Mouse (Mus musculus) T-cell, adult 2 months (primary cell): ENCODE results near the gene Grin2d.
A peak's percentile ranks its signal among the peaks of the same experiment; 100 is the strongest.

Experiments used
- DNase-seq: peaks from one replicate; pipeline ENCODE4 v3.0.0; 2022; ENCODE audit warnings: low spot score

Grin2d gene

DNA sequence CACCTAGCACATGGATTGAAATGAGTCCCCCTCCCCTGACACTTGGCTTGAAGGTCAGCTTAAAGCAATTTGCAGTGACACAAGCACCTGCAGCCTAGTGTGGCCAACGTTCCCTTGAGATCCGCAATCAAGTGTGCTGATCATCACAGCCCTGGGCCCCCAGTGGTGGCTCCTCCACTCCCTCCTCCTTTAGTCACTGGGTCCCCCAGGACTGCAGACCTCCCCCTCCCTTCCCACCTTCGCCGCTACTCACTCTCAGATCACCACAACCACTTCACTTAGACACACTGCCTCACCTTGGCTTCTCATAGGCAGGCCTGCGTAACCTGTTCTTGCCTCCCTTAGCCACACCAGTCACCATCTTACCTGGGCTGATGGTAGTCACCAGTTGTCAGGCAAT, 72.2 kb downstream of the Grin2d start:
- no peak for DNase-seq

DNA sequence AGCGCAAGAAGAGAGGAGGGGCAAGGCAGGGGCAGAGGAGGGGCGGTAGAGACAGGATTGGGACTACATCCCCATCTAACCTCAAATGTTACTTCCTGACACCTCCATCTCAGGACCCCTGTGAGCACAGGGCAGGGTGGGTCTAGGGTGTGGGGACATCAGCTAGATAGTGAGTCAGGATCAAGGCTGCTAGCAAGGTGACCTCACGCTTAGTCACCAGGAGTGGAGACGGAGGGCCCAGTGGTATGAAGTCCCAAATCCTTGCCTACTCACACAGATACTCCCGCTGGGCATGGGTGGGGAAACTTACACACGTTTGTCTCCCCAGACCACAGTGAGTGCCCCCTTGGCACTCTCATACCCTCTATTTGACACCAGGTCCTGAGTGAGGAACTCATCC, 75.6 kb downstream of the Grin2d start:
- DNase-seq = no peak

- DNase-seq = peak; percentile 88
These were observed 76.8 kb downstream of the Grin2d start for GRCm38 (mm10) chr7:45801348-45801747.

DNA sequence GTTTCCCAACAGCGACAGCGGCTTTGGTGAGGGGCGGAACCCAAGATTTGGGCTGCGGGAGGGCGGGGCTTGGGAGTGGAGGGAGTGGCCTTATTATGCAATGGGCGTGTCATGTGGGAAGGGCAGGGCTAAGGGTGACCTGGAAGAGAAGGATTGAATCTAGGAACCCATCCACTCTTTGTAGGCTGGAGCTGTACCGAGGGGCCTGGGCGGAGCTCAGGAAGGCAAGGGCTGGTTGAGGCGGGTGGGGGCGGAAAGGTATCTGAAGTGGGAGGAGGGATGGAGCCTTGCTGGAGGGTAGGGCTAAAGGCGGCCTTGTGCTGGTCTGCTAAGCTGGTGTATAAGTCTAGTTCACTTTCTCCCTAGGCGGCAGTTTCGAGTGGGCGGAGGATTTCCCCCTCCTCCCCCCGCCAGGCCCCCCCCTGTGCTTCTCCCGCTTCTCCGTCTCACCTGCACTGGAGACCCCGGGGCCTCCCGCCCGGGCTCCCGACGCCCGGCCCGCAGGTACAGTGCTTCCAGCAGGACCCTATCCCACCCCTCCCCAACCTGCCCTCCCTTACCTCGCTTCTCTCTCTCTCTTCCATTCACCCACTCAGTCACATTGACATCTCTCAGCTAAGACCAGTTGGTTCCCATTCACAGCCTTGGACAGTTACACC, 77.5 kb downstream of the Grin2d start:
- DNase-seq = peak; percentile 41

GRCm38 (mm10) chr7:45800001-45800400, 78.2 kb downstream of the Grin2d start:
- DNase-seq = no peak

GRCm38 (mm10) chr7:45798931-45799330, 79.2 kb downstream of the Grin2d start:
- DNase-seq = peak; percentile 64

DNA sequence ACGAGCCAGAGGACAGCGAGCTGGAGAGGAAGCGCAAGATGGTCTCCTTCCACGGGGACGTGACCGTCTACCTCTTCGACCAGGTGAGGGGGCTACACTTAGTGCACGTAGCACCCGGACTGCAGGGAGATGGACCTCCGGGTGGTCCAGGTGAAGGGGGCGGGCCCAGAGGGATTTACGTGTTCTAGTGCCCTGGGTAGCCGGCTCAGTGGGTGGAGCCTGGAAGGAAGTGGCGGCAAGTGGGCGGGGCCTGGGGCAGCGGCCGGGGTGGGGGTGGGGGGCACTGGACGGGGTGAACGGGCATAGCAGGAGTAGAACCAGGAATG, 79.7 kb downstream of the Grin2d start:
- DNase-seq = peak; percentile 40

GRCm38 (mm10) chr7:45797661-45798510, 80.3 kb downstream of the Grin2d start:
- no peak for DNase-seq

- DNase-seq = no peak
These were observed 81.2 kb downstream of the Grin2d start for GRCm38 (mm10) chr7:45796950-45797349.

- no peak for DNase-seq
These were observed 83.2 kb downstream of the Grin2d start for GRCm38 (mm10) chr7:45794971-45795370.

DNA sequence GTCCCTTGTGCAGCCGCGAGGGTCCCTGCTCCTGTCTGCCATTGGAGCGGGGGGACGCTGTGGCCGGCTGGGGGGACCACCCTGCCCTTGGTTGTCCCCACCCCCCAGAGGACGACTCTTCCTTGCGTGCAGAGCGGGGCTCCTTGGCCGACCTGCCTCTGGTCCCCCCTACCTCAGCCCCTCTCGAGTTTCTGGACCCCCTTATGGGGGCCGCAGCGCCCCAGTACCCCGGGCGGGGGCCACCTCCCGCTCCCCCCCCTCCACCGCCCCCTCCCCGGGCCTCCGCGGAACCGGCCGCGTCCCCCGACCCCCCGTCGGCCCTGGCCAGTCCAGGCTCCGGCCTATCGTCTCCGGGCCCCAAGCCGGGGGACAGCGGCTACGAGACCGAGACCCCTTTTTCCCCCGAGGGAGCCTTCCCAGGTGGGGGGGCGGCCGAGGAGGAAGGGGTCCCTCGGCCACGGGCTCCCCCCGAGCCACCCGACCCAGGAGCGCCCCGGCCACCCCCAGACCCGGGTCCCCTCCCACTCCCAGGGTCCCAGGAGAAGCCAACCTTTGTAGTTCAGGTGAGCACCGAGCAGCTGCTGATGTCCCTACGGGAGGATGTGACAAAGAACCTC, 84.1 kb downstream of the Grin2d start:
- DNase-seq = no peak

GRCm38 (mm10) chr7:45793240-45793639, 84.9 kb downstream of the Grin2d start:
- no peak for DNase-seq

DNA sequence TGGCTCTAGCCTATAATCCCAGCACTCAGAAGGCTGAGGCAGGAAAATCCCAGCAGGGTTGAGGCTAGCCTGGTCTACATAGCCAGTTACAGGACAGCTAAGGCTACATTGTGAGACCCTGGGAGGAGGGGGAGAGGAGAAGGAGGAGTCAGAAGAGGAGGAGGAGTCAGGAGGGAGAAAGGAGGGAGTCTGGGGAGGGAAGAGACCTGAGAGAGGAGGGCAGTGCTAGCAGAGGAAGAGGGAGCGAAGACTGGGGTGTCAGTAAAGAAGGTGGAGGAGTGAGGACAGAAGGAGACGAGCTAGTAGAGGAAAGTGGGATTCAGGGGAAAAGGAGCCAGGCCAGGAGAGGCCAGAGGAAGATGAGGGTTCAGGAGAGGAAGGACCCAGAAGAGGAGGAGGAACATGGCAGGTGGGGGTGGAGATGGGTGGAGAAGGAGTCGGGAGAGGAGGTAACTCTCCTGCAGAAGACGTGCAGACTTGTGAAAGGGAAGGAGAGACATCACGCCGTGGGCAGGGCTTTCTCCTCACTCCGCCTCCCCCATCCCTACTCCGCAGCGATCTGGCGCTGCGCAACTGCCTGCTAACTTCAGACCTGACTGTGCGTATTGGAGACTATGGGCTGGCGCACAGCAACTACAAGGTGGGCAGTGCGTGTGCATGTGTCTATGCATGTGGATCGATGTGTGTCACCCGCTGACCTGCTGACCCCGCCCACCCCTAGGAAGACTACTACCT, 86.3 kb downstream of the Grin2d start:
- no peak for DNase-seq

- no peak for DNase-seq
These were observed 87.5 kb downstream of the Grin2d start for GRCm38 (mm10) chr7:45790721-45791120.

GRCm38 (mm10) chr7:45787642-45788041, 90.5 kb downstream of the Grin2d start:
- DNase-seq = no peak

- no peak for DNase-seq
These were observed 91.3 kb downstream of the Grin2d start for GRCm38 (mm10) chr7:45786661-45787413.

- no peak for DNase-seq
These were observed 92.0 kb downstream of the Grin2d start for GRCm38 (mm10) chr7:45786136-45786578.

- DNase-seq = no peak
These were observed 92.6 kb downstream of the Grin2d start for GRCm38 (mm10) chr7:45785388-45786135.

DNA sequence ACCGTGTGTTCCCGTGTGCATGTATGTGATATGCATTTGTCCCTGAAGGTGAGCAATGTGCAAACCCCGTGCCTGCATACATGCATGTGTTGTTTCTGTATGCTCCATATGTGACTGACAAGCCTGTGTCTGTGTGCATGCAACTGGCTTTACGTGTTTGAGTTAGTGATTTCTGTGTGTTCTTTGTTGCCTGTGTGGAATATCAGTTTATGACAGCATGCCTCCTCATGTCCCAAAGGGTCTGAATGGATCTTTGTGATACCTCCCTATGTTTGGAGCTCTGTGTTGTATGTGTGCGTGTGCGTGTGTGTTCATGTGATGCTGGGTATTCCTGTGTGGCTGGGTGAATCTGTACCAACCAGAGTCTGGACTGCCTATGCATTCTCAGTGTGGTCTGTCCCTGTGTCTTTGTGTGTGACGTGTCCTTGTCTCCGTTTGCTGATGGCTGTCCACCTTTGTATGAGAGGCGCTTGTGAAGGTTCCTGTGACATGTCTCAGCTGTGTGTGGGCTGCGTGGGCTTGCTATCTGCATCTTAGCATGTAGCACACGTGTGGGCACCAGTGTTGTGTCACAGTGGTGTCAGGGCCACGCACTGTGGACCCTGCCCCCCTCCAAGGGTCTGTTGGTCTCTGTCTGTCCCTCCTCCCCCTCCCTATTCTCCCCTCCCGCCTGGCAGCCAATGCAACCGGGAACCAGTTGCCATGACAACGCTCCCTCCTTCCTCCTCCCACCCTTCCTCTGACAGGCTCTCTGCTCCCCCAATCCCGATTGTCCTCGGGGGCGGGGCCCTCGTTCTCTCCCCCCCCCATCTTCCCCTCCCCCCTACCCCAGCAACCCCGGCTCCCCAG, 93.4 kb downstream of the Grin2d start, which contains the start of gene Sult2b1:
Sult2b1 (minus strand) TSS at position 146 of the 849 bp plus-strand sequence.
- no peak for DNase-seq
